Mouse (Mus musculus) thymus, adult 2 months (tissue): ENCODE measurements at regions not wholly inside any gene's neighbourhood (a gene's known extent, or its start where the extent isn't known, plus 50 kb on each side); places are given as distances from the start of the nearest gene placed in this dataset.

ENCODE experiments used
- CTCF ChIP-seq: fragments of 200-500 bp; IDR thresholded peaks from 2 replicates; pipeline ENCODE4 v1.5.1; 2012; ENCODE audit warnings: mild to moderate bottlenecking, control low read depth, low read length, moderate library complexity, borderline replicate concordance; ENCODE audit not compliant: control insufficient read depth, poor library complexity, insufficient read depth; ENCODE audit errors: extremely low read depth
- POLR2A ChIP-seq: fragments of 200-500 bp; IDR thresholded peaks from 2 replicates; pipeline ENCODE4 v1.6.1; 2012; ENCODE audit warnings: mild to moderate bottlenecking, low read length, control low read depth, moderate library complexity; ENCODE audit not compliant: control insufficient read depth, poor library complexity, insufficient read depth; ENCODE audit errors: extremely low read depth

- TF ChIP-seq CTCF (no peak), POLR2A (no peak)
Measured at GRCm38 (mm10) chr6:145302907-145303640, 53.0 kb upstream of the Kras start.
